Mouse (Mus musculus): ENCODE measurements around the gene Ing5.

DNA sequence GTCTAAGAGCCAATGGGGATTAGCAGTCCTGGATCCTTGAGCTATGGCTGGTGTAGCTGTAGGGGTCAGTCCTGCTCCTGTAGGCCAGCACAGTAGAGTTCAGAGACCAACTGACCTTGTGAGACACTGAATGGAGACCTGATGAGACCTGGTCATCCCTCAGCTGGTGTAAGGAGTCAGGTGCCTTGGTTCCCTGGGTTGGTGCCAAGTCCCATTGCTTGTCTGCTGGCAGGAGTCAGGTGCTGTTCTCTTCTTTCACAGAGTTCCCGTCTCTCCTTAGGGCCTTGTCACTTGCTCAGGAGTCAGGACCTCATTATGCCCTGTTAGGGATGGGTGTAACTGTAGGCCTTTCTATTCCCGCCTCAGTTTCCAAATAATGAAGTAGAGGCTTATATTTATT is 16.9 kb upstream of the Ing5 start:
- TF ChIP-seq CTCF (IDR thresholded peaks at IDR 0.05) (no peak), EP300 (IDR thresholded peaks at IDR 0.05) (no peak)
